In the genomic region with DNA sequence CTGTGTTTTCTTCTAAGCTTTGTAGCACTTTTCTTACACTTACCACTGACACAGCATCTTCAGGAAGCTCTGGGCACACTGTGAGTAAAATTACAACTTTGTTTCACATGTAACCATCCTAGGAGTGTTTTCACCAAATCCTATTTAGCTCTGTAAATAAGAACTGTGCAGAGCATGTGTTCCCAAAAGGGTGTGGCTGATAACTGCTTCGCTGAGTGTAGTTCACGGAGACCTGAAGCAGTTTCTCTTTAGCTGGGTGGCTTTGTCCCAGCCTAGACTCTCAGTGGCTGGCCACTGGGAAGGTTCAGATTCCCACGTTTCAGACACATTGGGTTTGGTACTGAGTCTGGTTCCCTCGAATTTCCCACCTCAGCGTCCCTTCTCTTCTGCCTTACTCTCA, we compare ENCODE assay signal across 21 mouse cellular contexts.
"Had no signal": no experiment of that assay in that cellular context is flagged by ENCODE, and none has a peak within 500 bp of the region (broad histone marks: within the 10 kb centered on the region; RNA-seq: fewer than 3 reads in every experiment).

No protein-coding gene starts in this region.

- H3K4me1 ChIP-seq: kidney, embryonic 15.5 days; limb, embryonic 12.5 days; limb, embryonic 15.5 days; liver, embryonic 15.5 days; midbrain, embryonic 12.5 days; midbrain, embryonic 15.5 days; neural tube, embryonic 13.5 days had no signal

- H3K27me3 ChIP-seq: kidney, embryonic 15.5 days; limb, embryonic 15.5 days; liver, embryonic 12.5 days; liver, embryonic 15.5 days; lung, embryonic 15.5 days; midbrain, embryonic 12.5 days; midbrain, embryonic 15.5 days; neural tube, embryonic 13.5 days had no signal

- H3K9ac ChIP-seq: kidney, embryonic 15.5 days; limb, embryonic 12.5 days; limb, embryonic 15.5 days; liver, embryonic 12.5 days; liver, embryonic 15.5 days; lung, embryonic 15.5 days; midbrain, embryonic 12.5 days; midbrain, embryonic 15.5 days; neural tube, embryonic 13.5 days had no signal

- ATAC-seq: liver, embryonic 12.5 days; midbrain, embryonic 15.5 days had no signal

- H3K9me3 ChIP-seq: kidney, embryonic 15.5 days; limb, embryonic 12.5 days; limb, embryonic 15.5 days; liver, embryonic 12.5 days; liver, embryonic 15.5 days; lung, embryonic 15.5 days; midbrain, embryonic 12.5 days; midbrain, embryonic 15.5 days; neural tube, embryonic 13.5 days had no signal

- H3K36me3 ChIP-seq: kidney, embryonic 15.5 days; limb, embryonic 12.5 days; limb, embryonic 15.5 days; liver, embryonic 12.5 days; liver, embryonic 15.5 days; lung, embryonic 15.5 days; midbrain, embryonic 12.5 days; midbrain, embryonic 15.5 days; neural tube, embryonic 13.5 days had no signal

- H3K27ac ChIP-seq: kidney, embryonic 15.5 days; left cerebral cortex, adult 2 months; limb, embryonic 12.5 days; limb, embryonic 15.5 days; liver, embryonic 12.5 days; liver, embryonic 15.5 days; lung, embryonic 15.5 days; macrophage; midbrain, embryonic 12.5 days; midbrain, embryonic 15.5 days; neural tube, embryonic 13.5 days had no signal

- H3K4me2 ChIP-seq: kidney, embryonic 15.5 days; limb, embryonic 12.5 days; limb, embryonic 15.5 days; liver, embryonic 12.5 days; liver, embryonic 15.5 days; lung, embryonic 15.5 days; midbrain, embryonic 12.5 days; midbrain, embryonic 15.5 days; neural tube, embryonic 13.5 days had no signal

- DNase-seq: kidney, adult 11 months; kidney, adult 8-10 months; kidney, postnatal 10 days; kidney, postnatal 36 days; layer of hippocampus, postnatal 36 days; lung, adult 18-20 months; retina, postnatal 1 day; right cerebral cortex, postnatal 25 days; spleen, adult 18-20 months; thymus, postnatal 25 days had no signal

- H3K4me3 ChIP-seq: kidney, embryonic 15.5 days; left cerebral cortex, adult 2 months; limb, embryonic 12.5 days; limb, embryonic 15.5 days; liver, embryonic 12.5 days; liver, embryonic 15.5 days; lung, embryonic 15.5 days; midbrain, embryonic 12.5 days; midbrain, embryonic 15.5 days; neural tube, embryonic 13.5 days had no signal
